Mouse (Mus musculus) thymus, adult 18-20 months (tissue): ENCODE measurements around the gene Cox10.

Experiments
- DNase-seq, 2 experiments: peaks; one replicate each; pipeline ENCODE4 v3.0.0; 2022; ENCODE audit warnings: mixed read lengths in 2 of 2

Gene Cox10

GRCm38 (mm10) chr11:64044024-64044423 is 35.2 kb downstream of the Cox10 start:
- no peak for DNase-seq

- no peak for DNase-seq
These were observed 38.0 kb downstream of the Cox10 start for GRCm38 (mm10) chr11:64041281-64041680.

- DNase-seq: no peak
These were observed 39.7 kb downstream of the Cox10 start for GRCm38 (mm10) chr11:64039600-64039999.

GRCm38 (mm10) chr11:64037471-64038125 is 41.7 kb downstream of the Cox10 start:
- DNase-seq: no peak

GRCm38 (mm10) chr11:64036306-64036705 is 43.0 kb downstream of the Cox10 start:
- DNase-seq: no peak

- DNase-seq: no peak
These were observed 43.6 kb downstream of the Cox10 start for GRCm38 (mm10) chr11:64035709-64036108.

- DNase-seq: no peak
These were observed 44.6 kb downstream of the Cox10 start for GRCm38 (mm10) chr11:64034686-64035085.

- DNase-seq: no peak
These were observed 51.8 kb downstream of the Cox10 start for GRCm38 (mm10) chr11:64027423-64027822.

- DNase-seq: no peak
These were observed 53.4 kb downstream of the Cox10 start for GRCm38 (mm10) chr11:64025843-64026242.

GRCm38 (mm10) chr11:64024575-64024974 is 54.7 kb downstream of the Cox10 start:
- DNase-seq: no peak

- no peak for DNase-seq
These were observed 55.8 kb downstream of the Cox10 start for GRCm38 (mm10) chr11:64023380-64023981.

- no peak for DNase-seq
These were observed 56.7 kb downstream of the Cox10 start for GRCm38 (mm10) chr11:64022403-64023047.

- no peak for DNase-seq
These were observed 60.0 kb downstream of the Cox10 start for GRCm38 (mm10) chr11:64019235-64019634.

- no peak for DNase-seq
These were observed 61.1 kb downstream of the Cox10 start for GRCm38 (mm10) chr11:64018165-64018564.

- DNase-seq: no peak
These were observed 64.0 kb downstream of the Cox10 start for GRCm38 (mm10) chr11:64015309-64015708.

GRCm38 (mm10) chr11:64010724-64011496 is 68.4 kb downstream of the Cox10 start:
- DNase-seq: no peak

GRCm38 (mm10) chr11:64004152-64004551 is 75.1 kb downstream of the Cox10 start:
- DNase-seq: no peak

GRCm38 (mm10) chr11:64003484-64003883 is 75.8 kb downstream of the Cox10 start:
- no peak for DNase-seq

GRCm38 (mm10) chr11:64002629-64003028 is 76.6 kb downstream of the Cox10 start:
- no peak for DNase-seq

GRCm38 (mm10) chr11:64001111-64001510 is 78.2 kb downstream of the Cox10 start:
- DNase-seq: no peak

GRCm38 (mm10) chr11:64000200-64000794 is 79.0 kb downstream of the Cox10 start:
- no peak for DNase-seq

- no peak for DNase-seq
These were observed 79.8 kb downstream of the Cox10 start for GRCm38 (mm10) chr11:63999431-63999830.

GRCm38 (mm10) chr11:63991958-63992357 is 87.3 kb downstream of the Cox10 start:
- peak; percentile 48 to 68 for DNase-seq
